Mouse (Mus musculus) thymus, postnatal 25 days (tissue): ENCODE data around the gene Macrod2.

Experiments
- DNase-seq: peaks from one replicate; pipeline ENCODE4 v3.0.0; 2022

Macrod2 gene

DNA sequence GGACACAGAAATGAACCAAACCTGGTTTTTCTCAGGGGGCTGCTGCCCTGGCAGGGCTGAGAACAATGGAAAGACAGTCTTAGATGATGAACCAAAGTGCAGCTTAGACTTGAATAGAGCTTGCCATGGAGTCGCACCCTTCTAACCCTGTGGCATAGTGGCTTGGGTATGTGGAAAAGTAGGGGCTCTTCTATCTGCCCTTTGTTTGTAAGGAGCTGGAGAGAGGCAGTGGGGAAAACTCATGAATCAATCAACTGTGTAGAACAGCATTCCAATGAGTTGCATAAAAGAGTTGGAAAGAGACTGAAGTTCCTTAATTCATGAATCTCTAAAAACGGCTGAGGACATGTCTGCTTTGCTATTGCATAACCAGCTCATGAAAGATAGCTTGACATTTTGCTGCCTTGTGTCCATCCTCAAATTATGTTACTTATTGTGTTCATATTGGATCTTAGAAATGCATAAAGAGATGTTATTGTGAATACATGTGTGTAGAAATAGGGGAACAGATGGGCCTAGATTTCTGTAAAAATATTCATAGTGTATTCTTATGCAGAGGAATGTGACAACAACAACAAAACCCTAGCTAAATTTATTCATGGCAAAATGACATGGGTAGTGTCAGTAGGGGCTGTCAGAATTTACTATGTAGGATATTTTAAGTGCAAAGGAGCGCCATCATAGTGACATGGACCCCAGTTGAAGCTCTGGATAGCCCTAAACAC is 197.6 kb downstream of the Macrod2 start:
- no peak for DNase-seq

- no peak for DNase-seq
These were observed 201.8 kb downstream of the Macrod2 start for GRCm38 (mm10) chr2:140596906-140597305.

- DNase-seq: no peak
These were observed 220.3 kb downstream of the Macrod2 start for GRCm38 (mm10) chr2:140615451-140615850.

DNA sequence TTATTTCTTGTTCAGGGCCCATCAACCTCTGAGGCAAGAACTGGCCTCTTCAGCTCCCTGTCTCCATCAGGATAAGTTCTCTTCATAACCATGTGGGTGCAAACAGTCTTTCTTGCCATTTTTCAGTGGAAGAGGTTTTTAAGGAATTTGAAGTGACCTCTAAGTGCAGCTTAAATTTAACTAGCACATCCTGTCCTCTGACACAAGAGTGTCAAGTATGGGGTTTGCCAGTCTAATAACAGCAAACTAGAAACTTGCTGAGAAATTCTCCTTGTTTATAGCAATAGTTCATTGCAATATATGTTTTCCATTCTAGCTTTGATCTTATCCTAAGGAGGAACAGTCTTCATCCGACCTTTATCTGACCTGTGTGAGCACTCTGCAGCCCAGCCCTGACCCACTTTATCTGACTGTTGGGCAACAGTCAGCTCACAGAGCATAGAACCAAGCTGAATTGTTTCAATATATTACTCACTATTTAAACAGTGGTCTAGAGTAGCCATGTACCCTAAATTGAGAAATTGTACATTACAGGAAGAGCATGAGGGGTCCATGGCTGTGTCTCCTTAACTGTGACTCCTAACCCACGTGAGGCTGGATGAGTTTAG is 226.7 kb downstream of the Macrod2 start:
- DNase-seq: no peak

GRCm38 (mm10) chr2:140653481-140653880 is 258.4 kb downstream of the Macrod2 start:
- no peak for DNase-seq

GRCm38 (mm10) chr2:140653978-140654377 is 258.9 kb downstream of the Macrod2 start:
- no peak for DNase-seq

- no peak for DNase-seq
These were observed 267.6 kb downstream of the Macrod2 start for GRCm38 (mm10) chr2:140662673-140663072.

GRCm38 (mm10) chr2:140664381-140664780 is 269.3 kb downstream of the Macrod2 start:
- DNase-seq: no peak

DNA sequence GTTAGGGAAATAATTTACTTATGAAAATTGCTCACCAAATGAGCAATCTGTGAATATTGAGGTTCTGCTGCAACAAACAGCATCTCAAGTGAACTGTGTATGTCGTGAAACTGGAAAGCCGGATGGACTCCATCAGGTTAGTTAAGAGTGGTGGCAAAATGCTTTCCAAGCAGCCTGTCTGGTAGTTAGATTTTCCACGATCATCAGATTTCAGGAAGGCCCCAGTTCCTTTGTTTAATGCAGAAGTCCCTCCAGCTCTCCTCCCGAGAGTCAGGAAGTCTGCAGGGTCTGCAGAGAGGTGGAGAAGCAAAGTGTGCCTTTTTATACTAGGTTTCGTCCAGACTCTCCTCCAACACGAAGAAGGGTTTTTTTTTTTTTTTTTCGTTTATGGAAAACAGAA is 271.7 kb downstream of the Macrod2 start:
- DNase-seq: no peak

- DNase-seq: no peak
These were observed 272.3 kb downstream of the Macrod2 start for GRCm38 (mm10) chr2:140667261-140668047.

GRCm38 (mm10) chr2:140668311-140668710 is 273.2 kb downstream of the Macrod2 start:
- DNase-seq: no peak

DNA sequence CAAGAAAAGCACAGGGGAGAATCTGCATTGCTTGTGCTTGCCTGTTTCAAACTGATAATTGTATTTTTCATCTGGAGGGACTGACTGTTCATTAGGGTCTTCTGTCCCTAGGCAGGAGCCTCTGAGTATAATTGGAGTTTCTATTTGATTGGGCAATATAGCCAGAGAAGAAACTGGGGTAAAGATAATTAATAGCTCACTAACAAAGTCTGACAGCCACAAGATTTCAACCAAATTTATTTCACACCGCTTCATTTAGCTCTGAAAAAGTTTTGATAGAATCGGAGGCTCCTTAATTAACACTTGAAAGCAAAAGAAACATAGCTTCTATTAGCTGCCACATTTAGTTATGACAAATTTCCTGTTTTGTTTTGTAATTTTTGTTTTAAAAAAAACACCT is 274.0 kb downstream of the Macrod2 start:
- DNase-seq: no peak

DNA sequence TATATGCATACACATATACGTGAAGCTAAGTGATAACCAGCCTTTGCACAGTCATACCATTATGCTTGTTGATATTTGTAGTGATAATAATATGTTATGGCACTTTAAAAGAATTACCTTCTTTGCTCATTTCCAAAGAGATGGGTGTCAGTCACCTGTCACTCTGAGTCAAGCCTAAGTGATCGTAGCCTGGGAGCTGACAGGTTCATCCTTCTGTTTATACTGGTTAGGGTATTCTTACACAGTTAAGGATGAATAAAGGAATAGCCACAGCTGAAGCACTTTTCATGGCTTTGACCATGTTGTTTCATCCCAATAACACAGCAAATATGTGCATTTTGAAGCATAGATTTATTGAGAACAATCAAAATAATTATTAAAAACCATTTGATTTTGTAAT is 274.7 kb downstream of the Macrod2 start:
- no peak for DNase-seq

GRCm38 (mm10) chr2:140670457-140670856 is 275.3 kb downstream of the Macrod2 start:
- DNase-seq: no peak

DNA sequence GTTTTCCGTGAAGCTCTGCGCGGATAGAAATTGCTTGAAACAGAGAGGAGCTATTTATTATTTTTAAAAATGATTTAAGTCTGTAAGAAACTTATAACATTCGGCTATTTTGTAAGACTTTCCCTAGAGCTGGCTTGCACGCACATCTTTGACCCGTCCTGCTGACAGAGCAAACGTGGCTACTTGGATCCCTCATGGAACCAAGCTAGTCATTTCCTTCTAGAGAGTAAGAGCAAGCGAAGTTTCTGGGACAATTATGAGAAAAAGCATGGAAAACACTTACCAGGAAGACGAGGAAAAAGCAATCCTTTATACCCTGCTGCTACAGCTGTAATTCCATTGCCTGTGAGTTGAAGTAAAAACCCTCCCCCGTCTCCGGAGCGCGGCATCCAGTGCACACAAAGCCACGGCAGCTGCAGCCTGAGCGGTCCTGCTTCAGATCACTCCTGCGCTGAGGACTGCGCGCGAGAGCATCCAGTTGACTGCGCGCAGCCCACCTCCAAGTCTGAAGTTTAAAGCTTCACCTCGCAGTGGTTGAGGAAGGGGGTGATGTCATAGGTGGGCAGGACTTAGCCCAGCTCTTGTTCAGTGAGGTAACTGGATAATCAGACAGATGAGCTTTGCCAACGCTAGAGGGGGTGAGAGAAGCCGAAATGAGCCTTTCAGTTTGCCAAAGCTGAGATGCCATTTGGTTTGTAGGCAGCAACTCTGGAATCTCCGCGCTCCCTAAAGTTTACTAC is 276.0 kb downstream of the Macrod2 start, which contains the start of gene Flrt3:
Gene Flrt3 (minus strand): TSS at position 507 of the 740 bp plus-strand sequence.
- peak; percentile 48 for DNase-seq

- DNase-seq: no peak
These were observed 278.4 kb downstream of the Macrod2 start for GRCm38 (mm10) chr2:140673466-140673865.

DNA sequence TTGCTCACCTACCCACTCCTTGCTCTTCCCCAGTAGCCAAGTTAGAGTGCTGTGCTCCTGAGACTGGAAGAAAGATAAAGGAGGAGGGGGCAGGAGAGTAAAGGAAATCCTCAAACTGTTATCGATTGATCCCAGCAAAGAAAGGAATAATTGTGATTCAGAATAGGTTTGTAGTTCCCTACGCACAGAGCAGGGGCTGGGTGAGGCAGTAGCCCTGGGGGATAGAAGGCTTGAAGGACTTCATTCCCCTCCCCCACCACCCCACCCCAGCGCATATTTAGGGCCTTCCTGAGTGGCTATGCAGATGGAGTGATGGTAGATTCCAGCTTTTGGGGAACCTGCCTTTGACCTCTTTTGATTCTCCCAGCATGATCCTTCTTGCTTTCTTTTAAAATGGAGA is 281.6 kb downstream of the Macrod2 start:
- DNase-seq: no peak

DNA sequence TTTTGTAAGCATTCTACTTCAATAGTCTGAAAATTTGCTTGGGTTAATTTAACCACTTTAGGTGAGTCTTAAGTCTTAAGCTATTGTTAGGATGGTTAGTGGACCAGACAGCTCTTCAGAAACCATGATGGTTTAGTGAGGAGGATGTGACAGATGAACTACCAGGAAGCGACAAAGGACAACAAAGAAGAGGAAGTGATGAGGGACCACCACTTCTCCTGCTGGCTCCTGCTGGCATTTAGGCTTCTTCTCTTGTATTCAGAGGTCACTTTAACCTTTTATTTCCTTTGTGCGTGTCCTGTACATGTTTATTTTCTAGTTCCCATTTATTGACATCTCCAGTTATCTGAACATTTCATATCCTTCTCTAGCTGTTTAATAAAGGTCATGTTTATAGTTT is 295.8 kb downstream of the Macrod2 start:
- no peak for DNase-seq

- DNase-seq: no peak
These were observed 296.3 kb downstream of the Macrod2 start for GRCm38 (mm10) chr2:140691403-140691802.

GRCm38 (mm10) chr2:140692461-140692860 is 297.4 kb downstream of the Macrod2 start:
- DNase-seq: no peak

GRCm38 (mm10) chr2:140693845-140694244 is 298.7 kb downstream of the Macrod2 start:
- no peak for DNase-seq

DNA sequence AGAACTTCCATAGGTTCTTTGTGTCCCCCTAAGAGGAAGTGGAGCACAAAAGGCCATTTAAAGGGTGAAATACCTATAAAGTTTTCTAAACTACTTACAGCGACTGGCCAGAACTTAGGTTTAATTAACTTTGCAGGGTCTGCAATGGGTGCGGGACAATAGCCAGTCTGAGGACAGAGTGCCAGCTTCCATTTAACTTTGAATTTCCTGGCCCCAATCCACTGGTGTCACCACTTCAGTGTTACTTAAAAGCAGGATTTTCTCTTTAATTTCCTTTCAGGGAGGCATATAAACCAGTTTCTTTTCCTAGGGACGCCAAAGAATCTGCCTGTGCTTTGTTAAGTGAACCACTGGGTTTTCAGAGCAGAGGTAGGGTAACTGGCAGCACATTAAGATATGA is 303.5 kb downstream of the Macrod2 start:
- no peak for DNase-seq

- DNase-seq: no peak
These were observed 308.3 kb downstream of the Macrod2 start for GRCm38 (mm10) chr2:140703377-140703776.
